Mouse (Mus musculus) Muller cell, postnatal 12 days (primary cell): Measurements from ENCODE around the gene Pcif1.
"Not testable (repeated sequence)": the region's sequence is repeated elsewhere in the genome, so short reads cannot be mapped to it uniquely, and the experiment has no call there.

Experiments
- DNase-seq: peaks from one replicate; pipeline ENCODE4 v3.0.0-alpha.2; 2015; ENCODE audit errors: inconsistent ontology term

Gene Pcif1

GRCm38 (mm10) chr2:164879228-164879567, at the start of gene Pcif1:
Gene Pcif1, plus strand, starts transcription at chr2:164879304.
- DNase-seq: peak; percentile 92

- no peak for DNase-seq
Measured at GRCm38 (mm10) chr2:164831029-164831428, 48.1 kb upstream of the Pcif1 start.

DNA sequence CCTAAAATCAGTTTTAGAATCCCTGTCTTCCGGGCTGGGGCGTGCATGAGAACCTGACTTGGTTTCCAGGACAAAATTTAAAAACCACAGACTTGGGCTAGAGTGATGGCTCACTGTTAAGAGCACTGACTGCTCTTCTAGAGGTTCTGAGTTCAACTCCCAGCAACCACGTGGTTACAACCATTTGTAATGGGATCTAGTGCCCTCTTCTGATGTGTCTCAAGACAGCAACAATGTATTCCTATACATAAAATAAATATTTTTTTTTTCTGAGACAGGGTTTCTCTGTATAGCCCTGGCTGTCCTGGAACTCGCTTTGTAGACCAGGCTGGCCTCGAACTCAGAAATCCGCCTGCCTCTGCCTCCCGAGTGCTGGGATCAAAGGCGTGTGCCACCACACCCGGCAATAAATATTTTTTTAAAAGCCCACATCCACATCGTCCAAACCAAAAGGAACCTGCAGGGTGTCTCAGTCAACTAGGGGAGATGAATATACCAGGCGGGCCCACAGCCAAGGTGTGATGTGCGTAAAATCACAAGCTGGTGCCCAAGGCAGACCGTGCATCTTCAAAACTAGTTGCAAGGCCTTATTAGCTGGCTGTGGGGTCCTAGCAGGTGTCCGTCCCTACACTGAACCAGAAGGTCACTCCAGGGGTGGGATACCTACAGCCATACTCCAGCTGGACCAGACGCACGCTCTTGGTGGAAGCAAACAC, 46.9 kb upstream of the Pcif1 start:
- DNase-seq: no peak

DNA sequence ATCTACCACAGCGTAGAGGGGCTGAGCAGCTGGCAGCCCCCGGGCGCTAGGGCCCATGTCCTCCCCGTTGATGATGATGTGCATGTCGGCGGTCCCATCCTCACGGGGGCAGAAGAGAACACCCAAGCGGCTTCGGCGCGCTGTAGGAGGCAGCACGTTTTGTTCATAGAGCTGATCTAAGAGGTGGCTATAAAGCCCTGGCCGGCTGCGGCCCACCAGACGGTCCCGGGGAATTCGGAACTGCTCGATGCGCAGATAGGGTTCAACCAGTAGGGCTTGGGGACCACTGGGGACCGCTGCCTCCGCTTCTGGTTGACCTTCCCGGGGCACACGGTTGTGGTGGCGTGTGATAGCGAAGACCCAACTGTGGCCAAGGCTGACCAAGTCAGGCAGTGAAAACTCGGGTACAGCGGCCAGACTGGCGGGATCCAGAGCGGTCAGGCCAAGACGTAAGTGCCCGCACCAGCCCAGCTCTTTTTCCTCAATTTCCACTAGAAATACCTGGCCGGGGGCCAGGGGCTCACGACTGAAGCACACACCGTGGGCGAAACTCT, 46.3 kb upstream of the Pcif1 start, which contains the start of gene Ctsa:
Ctsa (plus strand) TSS at position 126 of the 554 bp plus-strand sequence.
- peak; percentile 81 for DNase-seq

- peak; percentile 92 for DNase-seq
Measured at GRCm38 (mm10) chr2:164833314-164833959, 45.7 kb upstream of the Pcif1 start, which contains the start of gene Neurl2. Gene Neurl2, minus strand, starts transcription at chr2:164833456.

DNA sequence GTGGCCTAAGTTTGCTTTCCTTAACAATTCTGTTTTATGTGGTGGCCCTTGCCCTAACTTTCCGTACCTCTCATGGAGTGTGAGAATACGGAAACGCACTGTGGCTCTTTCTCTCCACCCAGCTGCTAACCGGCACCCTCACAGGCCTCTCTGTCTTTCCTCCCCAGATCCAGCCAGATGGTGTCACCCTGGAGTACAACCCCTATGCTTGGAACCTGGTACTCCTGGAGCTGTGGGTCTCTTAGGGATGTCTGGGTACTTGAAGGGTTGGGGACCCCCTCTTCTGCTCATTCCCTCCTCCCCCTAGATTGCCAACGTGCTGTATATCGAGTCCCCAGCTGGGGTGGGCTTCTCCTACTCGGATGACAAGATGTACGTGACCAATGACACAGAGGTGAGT, 44.6 kb upstream of the Pcif1 start:
- peak; percentile 30 for DNase-seq

GRCm38 (mm10) chr2:164835164-164835563, 43.9 kb upstream of the Pcif1 start:
- DNase-seq: no peak

DNA sequence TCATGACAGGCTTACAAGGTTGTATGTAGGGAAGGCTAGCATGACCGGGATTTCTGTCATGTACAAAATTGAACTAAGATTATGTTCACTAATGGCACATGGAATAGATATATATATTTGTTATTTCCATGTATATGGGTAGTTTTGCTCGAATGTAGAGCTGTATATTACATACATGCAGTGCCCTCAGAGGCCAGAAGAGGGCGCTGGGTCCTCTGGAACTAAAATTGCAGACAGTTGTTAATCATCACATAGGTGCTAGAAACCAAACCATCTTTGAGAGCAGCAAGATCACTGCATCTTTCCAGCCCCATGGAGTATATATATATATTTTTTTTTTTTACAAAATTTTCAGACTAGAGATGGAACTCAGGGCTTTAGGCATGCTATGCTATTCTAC, 33.3 kb upstream of the Pcif1 start:
- no peak for DNase-seq

GRCm38 (mm10) chr2:164850061-164850460, 29.0 kb upstream of the Pcif1 start:
- DNase-seq: no peak

DNA sequence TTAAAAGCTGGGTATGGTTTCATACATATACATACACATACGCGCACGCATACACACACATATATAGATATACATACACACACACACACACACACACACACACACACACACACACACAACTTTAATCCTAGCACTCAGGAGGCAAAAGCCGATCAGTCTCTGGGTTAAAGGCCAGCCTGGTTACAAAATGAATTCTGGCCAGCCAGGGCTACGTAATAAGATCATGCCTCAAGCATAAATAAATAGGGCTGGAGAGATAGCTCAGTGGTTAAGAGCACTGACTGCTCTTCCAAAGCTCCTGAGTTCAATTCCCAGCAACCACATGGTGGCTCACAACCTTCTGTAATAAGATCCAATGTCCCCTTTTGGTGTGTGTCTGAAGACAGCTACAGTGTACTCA, 23.5 kb upstream of the Pcif1 start:
- DNase-seq: not testable (repeated sequence)

- no peak for DNase-seq
Measured at GRCm38 (mm10) chr2:164856309-164857100, 22.6 kb upstream of the Pcif1 start.

- DNase-seq: peak; percentile 89
Measured at GRCm38 (mm10) chr2:164857101-164857821, 21.8 kb upstream of the Pcif1 start, which contains the start of gene Pltp. Gene Pltp, minus strand, starts transcription at chr2:164857711.

GRCm38 (mm10) chr2:164857842-164858553, 21.1 kb upstream of the Pcif1 start:
- DNase-seq: no peak

DNA sequence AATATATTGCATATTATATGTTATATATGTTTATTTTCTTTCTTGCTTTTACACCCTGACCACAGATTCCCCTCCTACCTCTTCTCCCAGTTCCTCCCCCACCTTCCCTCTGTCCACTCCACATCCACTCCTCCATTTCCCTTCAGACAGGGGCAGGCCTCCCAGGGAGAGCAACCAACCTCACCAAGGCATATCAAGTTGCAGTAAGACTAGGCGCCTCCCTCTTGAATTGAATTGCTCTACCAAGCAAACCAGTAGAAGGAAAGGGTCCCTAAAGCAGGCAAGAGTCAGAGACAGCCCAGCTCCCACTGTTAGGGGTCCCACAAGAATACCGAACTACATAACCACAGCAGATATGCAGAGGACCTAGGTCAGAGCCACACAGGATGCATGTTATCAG, 19.9 kb upstream of the Pcif1 start:
- DNase-seq: no peak

GRCm38 (mm10) chr2:164859640-164860432, 19.3 kb upstream of the Pcif1 start:
- no peak for DNase-seq

DNA sequence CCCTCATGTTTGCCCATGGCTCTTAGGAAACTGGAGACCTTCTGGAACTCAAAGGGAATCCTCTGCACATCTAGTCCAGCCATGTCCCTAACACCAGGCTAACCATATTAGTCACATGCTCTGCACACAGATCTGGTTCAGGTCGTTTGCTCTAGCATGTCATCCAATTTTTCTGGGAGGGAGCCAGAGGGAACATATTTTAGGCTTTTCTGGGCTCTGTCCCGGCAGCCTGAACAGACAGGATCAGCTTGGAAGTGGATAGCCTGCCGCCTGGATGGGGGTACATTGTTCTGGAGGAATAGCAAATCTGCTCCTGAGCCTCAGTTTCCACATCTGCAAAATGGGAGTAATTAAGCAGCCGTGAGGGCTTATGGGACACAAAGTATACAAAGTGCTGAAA, 18.0 kb upstream of the Pcif1 start:
- DNase-seq: no peak

DNA sequence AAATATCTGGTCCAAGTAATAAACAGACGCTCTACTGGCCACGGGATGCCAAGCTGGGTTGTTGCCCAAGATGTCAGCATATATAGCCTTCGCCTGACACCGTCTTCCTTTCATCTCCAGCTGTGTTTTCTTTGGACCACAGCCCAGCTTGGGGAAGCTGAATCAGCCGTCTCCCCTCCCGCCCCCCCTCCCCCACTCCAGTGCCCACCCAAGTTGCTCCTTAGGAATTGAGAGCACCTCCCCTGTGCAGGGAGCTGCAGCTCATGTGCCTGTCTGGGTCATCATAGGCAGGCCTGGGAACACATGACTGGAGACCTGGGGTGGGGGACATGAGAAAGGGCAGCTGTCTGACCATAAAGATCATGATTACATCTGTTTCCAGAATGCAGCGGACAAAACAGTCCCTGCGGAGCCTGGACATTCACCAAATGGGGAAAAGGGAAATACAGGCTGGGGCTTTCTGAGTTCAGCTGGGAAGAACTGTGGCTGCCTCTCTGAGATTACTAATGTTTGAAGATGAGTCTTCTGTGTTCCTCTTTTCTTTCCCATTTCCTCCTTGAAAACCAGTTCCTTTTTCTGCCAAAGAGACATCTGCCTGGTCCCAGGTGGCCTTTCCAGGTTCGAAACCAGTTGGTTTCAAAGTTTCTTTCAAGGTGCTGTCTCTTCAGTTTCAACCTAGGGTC, 16.8 kb upstream of the Pcif1 start:
- peak; percentile 53 for DNase-seq

GRCm38 (mm10) chr2:164863411-164863810, 15.7 kb upstream of the Pcif1 start:
- DNase-seq: not testable (repeated sequence)

DNA sequence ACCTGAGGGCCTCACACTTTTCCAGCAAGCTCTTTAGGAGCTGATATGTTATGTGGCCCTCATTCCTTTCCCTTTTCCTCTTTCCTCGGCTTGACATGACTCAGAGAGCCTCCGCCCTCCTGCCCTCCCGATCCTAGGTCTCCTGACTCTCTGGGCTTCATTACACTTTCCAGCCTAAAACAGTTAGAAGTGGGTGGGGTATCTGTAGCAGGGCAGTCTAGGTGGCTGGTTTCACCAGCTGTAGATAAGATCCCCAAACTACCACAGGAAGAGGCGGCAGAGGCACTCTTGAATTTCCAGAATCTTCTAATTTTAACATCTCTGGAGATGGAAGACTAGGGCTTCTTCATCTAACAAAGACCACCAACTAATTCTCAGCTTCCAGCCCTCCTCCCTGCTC, 14.5 kb upstream of the Pcif1 start:
- DNase-seq: no peak
